Mouse (Mus musculus) gastrocnemius, postnatal 14 days (tissue): ENCODE measurements around the gene Cd9. TPM values are rescaled to one million over a fixed set of nuclear protein-coding genes. Genes with fewer than 3 reads are reported as not detected.

Experiments used
- DNase-seq: peaks from one replicate; pipeline ENCODE4 v3.0.0; 2021; ENCODE audit warnings: mixed read lengths
- intact Hi-C: fragments of 180-260 bp; cut with DNase I; formaldehyde crosslinking; loops from one replicate; pipeline ENCODE4 v1.15.1; 2025; ENCODE audit warnings: low total_unique reads
- total RNA-seq, 2 experiments: library from RNA; stranded (reverse); gene quantifications; 2 replicates each; pipeline ENCODE4 v1.2.3; 2021

The Cd9 gene
- total RNA-seq, 2 experiments from 2014 or later = 47.6 to 76.0 TPM

DNA sequence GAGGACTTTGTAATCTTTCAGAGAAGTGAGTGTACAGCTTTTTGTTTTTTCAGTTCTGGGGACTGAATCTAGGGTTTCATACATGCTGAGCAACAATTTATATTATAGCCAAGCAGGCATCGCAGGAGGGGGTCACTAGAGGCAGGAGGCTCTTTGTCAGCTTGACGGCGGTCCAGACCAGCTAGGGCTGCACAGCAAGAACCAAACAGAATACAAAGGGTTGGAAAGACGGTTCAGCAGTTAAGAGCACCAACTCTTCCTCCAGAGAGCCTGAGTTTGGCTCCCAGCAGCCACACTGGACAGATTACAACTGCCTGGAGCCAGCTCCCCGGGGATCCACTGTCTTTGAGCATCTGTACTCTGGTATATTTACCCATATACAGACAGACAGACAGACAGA, 40.3 kb downstream of the Cd9 start:
- intact Hi-C loops = no loop called here

DNA sequence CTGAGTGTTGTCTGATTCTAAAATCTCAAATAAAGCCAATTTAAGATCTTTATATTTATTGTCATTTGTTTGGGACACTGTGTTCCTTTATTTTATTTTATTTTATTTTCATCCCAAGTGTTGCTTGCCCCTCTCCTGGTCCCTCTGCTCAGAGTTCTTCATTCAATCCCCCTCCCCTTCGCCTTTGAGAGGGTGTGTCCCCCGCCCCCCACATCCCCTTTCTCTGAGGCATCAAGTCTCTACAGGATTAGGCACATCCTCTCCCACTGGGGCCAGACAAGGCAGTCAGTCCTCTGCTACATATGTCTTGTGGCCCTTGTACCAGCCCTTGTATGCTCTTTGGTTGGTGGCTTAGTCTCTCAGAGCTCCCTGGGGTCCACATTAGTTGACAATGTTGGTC, 46.9 kb downstream of the Cd9 start:
- DNase-seq = no peak
- intact Hi-C loops = no loop called here

More for the DNA sequence above, 40.3 kb downstream of the Cd9 start:
- DNase-seq = no peak

DNA sequence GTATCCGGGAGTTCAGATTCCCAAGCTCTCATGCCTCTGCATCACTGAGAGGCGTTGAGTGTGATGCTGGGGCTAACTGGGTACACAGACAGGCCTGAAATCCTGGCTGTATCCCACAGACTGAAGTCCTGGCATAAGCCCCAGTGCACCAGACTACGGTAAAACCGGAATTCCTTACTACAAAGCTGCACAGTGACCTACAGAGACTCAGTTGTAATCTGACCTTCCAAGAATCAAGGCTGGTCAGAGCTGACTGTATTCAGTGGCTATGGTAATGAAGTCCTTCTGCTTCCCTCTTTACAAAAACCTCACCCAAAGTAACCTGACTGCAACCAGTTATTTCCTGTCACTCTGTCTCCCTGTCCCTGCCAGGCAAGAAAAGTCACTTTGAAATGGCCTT, 47.4 kb downstream of the Cd9 start:
- DNase-seq = no peak
- intact Hi-C loops = no loop called here

DNA sequence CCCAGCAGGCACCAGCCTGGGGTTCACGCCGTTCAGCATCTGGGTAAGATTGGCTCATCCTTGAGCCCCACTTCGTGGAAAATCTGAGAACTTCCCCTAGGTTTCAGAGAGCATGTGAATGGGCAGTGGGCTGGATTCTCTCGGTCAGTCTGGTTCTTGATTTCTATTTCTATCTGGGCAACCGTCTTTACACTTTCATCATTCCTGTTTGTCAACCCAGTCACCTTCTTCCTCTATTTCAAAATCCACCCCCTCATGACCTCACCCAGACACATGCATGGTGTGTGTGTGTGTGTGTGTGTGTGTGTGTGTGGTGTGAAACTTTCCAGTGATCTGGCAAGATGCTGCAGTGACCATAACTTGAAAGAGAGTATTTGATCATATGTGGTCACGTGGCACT, 49.2 kb downstream of the Cd9 start:
- intact Hi-C loops = no loop called here

DNA sequence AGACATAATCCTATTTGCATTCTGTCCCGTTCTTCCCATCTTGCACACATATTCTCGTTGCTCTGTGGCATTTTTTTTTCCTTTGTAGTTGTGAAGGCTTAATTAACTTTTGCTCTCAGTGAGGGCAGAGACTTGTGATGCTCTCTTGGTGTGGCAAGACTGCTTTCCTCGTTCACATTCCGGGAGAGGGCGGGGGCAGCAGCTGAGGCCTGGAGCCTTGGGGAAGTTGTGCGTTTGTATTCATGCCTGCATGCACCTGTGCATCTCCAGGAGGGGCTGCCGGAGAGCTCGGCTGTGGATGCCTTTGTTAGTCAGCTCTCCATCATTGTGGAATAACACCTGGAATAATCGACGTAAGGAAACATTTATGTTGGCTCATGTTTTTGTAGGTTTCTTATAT, 52.0 kb downstream of the Cd9 start:
- intact Hi-C loops = no loop called here

More for the DNA sequence above, 49.2 kb downstream of the Cd9 start:
- DNase-seq = no peak

DNA sequence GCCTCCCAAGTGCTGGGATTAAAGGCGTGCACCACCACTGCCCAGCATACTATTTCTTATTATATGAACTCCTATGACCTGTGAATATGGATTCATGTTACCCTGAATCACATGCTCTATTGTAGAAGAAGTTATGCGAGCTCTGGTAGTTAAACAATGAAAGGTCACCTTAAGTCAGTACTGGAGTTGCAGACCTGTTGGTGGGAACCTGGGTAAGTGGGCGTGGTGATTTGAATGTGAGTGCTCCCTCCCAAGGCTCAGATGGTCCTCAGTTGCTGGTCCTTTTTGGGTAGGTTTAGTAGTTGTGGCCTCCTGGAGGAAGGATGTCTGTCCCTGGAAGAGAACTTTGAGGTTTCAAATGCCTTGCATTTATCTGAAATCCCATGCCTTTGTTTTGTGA, 57.8 kb downstream of the Cd9 start:
- intact Hi-C loops = no loop called here
- no peak for DNase-seq

More for the DNA sequence above, 52.0 kb downstream of the Cd9 start:
- DNase-seq = no peak

DNA sequence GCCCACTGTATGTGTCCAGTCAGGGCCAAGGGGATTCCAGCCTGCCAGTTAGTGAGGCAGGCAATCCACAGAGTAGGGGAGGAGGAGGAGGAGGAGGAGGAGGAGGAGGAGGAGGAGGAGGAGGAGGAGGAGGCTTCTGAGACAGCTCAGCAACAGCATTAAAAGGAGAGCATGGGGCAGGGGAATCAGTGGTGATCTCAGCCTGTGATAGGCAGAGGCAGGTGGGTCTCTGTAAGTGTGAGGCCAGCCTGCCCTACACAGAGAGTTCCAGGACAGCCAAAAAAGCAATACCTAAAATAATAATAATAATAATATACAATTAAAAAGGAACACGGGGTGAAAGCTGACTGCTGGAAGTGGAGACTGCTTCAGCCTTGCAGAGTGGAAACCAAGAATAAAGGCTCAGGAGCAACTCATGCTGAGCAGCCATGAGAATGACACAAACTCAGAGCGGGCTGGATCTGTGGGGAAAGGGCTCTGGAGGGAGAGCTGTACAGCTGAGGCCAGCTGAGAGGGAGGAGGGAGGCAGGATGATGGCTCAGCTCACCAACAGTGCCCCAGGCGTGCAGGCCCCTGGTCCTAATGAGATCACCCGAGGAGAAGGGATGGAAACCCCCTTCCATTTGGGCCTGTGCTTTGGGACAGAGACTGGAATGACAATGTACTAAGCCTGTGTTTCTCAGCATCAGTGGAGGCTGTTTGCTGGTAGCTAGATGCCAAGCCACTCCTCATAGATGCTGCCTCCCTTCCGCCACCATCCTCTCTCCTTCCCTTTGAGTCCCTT, 59.7 kb downstream of the Cd9 start:
- DNase-seq = no peak
- intact Hi-C loops = no loop called here

DNA sequence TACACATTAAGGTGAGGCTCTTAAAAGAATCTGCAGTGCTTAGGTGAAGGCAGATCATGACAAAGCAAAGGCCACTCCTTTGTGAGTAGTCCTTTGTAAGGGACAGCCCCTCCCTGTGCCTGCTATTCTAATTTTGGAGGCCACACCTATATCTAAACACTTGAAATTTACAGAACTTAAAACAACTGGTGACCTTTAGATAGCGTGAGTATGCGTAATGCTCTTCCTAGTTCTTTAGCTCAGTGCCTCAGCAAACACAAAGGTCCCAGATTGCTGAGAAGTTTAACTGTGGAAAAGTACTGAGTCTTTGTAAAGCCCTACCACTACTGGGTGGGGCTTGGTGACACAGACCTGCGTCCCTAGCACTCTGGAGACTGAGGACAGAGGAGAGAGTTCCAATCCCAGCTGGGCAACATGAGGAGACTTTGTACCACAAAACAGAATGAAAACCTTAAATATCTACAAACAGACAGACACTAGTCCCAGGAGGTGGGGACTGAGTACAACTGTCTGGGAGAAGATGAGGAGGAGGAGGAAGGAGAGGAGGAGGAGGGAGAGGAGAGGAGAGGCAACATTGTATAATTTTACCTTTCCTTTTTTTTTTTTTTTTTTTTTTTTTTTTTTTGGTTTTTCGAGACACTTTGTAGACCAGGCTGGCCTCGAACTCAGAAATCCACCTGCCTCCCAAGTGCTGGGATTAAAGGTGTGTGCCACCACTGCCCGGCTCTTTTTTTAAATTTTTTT, 60.7 kb downstream of the Cd9 start:
- intact Hi-C loops = no loop called here
- no peak for DNase-seq

DNA sequence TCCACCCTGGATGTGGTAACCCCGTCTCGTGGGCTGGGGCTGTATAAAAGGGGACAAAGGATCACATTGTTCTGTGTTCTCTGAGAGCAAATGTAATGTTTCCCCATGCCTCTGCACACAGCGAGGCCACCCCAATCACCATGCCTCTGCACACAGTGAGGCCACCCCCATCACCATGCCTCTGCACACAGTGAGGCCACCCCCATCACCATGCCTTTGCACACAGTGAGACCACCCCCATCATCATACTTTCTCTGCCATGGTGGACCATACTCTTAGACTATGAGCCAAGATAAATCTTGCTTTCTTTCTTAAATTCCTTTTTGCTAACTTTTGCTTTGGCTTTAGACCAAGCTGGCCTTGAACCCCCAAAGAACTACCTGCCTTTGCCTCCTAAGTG, 61.3 kb downstream of the Cd9 start:
- no peak for DNase-seq
- intact Hi-C loops = no loop called here

DNA sequence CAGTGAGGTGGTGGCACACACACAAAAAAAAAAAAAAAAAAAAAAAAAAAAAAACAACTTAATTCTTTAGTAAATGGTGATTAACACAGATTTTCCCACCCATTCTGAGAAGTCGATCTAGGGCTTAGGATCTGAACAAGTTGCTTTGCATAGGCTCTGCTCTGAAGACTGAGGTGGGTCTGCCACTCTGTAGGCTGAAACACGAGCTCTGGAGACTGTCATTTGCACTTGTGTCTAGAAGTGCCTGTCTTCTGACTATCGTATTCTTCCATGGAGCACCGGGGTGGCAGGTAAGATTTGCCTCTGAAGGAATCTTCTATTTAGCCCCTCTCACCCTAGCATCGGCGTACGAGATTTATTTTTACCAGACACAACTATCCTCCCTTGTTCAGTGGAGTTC, 62.1 kb downstream of the Cd9 start:
- no peak for DNase-seq
- intact Hi-C loops = no loop called here

DNA sequence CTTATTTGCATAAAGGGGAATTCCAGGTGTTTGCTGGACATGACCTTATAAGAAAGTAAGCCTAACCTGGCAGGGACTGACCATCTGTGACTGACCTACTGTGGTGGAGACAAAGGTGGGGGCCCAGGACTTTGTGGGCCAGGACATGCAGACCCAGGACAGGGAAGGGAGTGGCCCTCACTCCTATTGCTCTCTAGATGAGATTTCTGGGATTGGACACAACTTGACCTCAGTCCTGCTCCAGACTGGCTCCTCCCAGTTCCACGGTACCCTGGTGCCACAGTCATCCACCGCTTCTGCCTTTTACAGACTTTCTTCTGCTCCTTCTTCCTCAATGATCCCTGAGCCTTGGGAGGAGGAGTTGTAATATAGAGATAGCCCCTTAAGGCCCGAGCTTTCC, 63.6 kb downstream of the Cd9 start:
- no peak for DNase-seq
- intact Hi-C loops = no loop called here

DNA sequence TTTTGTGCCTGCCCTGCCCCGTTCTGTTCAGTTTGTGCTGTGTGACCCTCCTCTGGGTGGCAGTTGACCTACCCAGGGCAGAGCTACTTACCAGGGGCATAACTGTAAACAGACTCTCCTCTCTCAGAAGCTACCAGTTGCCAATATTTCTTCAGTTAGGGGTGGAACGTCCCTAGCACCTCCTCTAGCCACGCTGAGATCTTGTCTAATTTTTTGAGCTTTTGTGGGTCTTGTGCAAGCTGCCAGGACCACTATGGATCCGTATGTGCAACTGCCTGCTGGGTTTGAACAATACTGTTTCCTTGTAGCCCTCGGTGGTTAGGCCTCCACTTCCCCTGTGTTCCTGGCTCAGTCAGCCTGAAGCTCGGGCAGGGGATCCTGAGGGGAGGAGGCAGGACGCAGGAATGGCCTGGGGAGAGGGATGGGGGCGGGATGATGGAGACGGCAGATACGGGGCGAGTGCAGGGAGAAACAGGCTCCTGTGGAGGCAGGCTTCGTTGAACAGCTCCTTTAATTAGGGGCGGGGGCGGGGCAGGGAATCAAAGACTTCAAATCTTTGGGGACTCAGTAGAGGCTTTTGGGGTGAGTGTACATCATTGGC, 64.1 kb downstream of the Cd9 start:
- intact Hi-C loops = no loop called here
- DNase-seq = no peak

DNA sequence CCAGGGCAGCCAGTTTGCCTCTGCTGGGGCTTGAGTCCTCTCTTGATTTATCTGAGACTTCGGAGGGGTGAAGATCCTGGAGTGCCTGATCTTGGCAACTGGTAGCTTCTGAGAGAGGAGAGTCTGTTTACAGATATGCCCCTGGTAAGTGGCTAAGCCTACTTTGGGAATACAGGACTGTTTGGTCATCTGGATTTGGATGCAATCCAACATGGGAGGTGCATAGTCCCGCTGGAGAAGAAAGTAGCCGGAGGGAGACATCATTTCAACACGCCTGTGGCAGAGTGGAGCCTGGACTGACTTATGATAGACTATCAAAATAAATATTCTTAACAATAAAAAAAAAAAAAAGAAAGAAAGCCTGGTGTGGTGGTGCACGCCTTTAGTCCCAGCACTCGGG, 64.8 kb downstream of the Cd9 start:
- intact Hi-C loops = no loop called here
- DNase-seq = no peak

DNA sequence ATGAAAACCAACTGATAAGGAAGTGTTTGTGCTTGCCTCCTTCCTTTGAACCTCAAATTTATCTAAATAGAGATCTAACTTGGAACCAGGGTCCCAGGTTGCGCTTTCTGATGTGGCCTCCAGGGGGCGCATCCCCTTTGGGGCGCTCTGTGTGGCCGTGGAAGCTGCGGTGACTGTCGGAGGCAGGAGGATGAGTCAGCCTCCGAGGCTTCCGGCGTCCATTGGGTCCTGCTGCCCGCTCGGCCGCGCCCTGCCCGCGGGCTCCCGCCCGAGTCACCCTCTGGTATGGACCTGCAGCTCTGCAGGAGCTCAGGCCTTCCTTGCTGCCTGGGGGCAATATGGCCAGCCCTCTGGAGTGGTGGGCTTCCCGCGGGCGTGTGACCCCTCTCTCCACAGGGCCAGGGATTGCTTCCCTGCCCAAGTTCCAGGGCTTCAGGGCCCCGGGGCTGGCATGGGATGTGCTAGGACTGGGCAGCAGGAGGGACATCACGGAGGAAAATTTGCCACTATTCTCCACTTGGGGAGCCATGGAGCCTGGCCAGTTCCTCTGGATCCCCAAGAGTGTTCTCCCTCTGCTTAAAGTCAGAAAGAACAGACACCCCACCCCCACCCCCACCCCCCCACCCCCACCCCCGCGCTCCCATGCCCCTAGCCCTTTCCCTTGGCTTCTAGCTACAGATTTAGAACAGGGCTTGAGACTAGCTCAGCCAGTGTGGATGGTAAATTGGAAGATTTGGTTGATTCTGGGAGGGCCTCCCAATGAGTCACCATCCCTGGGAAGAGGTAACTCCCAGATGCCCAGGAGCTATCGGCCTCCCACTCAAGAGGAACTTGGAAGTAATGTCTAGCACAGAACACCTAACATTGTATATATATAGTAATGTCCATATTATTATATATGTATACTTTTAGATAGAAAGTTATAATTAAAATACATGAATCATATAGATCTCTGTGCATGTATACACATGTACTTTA, 67.9 kb downstream of the Cd9 start:
- intact Hi-C loops = no loop called here
- peak; percentile 88 for DNase-seq

DNA sequence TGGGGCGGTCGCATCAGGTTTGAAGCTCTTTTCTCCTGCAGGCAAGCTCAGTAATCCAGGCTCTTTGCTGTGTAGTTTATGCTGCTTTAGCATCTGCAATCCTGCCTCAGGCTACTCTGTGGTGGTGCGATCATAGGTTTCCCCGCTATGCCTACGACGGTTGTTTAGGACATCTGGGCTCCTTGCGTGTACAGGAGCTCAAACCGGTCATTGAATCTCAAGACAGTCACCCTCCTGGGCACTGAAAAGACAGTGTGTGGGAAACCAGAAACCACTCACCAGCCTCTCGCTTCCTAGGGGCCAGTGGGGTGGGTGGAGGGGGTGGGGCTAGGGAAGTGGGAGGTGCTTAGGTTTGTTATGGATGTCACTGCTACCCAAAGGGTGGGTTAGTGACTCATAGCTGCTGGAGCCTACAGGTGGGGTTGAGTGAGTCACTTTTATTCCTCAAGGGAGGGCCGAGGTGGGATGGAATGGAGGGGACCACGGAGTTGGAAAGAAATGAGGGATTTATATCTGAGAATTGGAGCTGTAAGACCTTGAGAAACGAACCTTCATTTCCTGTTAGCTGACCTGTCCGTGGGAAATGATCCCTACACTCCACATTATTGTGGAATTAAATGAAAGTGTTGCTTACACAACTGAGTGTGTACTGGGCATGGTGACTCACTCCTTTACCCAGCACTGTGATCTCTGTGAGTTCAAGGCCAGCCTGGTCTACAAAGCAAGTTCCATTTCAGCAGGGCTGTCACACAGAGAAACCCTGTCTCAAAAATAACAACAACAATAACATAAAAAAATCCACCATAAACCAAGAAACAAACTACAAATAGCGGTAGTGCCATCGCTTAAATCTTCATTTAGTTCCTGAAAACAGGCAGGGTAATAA, 69.1 kb downstream of the Cd9 start:
- no peak for DNase-seq
- intact Hi-C loops = no loop called here

DNA sequence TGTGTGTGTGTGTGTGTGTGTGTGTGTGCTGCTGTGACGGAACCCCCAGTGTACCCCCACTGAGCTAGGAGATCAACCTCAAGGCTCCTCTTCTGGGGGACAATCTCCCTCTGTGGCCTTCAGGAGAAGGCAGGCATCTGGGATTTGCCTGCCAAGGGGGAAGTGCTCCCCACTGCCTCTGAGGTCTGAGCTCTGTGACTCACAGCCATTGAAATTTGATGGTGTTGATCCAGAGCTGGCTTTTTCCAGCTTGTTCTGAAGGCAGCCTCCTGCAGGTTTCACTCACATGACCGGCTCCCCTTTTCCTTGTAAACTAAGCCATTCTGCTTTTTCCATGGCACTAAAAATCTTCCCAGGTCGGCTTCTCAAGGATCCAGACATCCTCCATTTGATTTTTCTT, 70.4 kb downstream of the Cd9 start:
- peak; percentile 29 for DNase-seq
- intact Hi-C loops = no loop called here

DNA sequence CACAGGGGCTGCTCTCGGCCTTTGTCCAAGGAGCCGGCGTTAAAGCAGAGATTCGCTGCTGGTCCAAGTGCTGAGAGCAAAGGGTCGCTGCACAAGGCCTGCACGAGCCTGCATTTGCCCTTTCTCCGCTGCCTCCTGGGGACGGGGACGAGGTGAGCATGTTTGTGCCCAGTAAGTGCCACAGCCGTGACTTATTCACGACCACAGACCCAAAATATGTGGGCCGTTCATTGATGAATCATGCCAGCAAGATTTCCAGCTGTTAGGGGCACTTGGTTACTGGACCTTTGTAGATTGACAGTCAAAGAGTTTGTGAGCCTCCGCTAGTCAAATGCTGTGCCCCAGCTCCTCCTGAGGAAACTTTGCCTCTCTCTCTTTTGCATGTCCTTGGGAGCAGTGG, 71.1 kb downstream of the Cd9 start:
- no peak for DNase-seq
- intact Hi-C loops = no loop called here

DNA sequence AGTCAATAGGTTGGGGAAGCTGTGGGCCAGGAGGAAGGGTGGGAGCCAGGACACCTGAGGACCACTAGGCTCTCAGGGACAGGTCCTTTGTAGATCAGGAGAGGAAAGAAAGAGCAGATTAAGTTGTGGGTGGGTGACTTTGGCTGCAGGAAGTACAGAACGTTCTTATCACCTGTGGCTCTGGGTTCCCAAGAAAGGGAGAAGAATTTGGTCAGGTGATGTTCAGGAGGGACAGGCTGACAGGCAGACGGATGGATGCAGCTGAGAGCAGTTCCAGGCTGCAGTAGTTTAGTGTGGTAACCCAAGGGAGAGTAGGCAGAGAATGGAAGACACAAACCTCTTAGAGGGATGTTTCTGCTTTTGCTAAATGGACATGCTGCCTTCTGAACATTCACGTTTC, 71.5 kb downstream of the Cd9 start:
- no peak for DNase-seq
- intact Hi-C loops = no loop called here
